Mouse (Mus musculus) kidney, postnatal 0 days (tissue): ENCODE results near the gene Igsf21. TPM values are rescaled to one million over a fixed set of nuclear protein-coding genes. Genes with fewer than 3 reads are reported as not detected.

ENCODE experiments used
- ATAC-seq: fragments of 200-750 bp; cut with Nextera tagmentation; replicated peaks from 2 replicates; pipeline ENCODE4 v1.8.0; 2017; ENCODE audit warnings: low read depth, moderate number of reproducible peaks, moderate TSS enrichment, moderate library complexity; ENCODE audit not compliant: low FRiP score
- DNase-seq: peaks from one replicate; pipeline ENCODE4 v3.0.0-alpha.2; 2016; ENCODE audit warnings: low spot score
- H3K27ac ChIP-seq: fragments of 300-500 bp; sonication (generic); 2 replicates; pipeline ENCODE4 v1.5.1; 2014; ENCODE audit warnings: mild to moderate bottlenecking
- H3K27me3 ChIP-seq: fragments of 300-500 bp; sonication (generic); 2 replicates; pipeline ENCODE4 v1.6.1; 2014; ENCODE audit warnings: low read length, mixed read lengths; ENCODE audit not compliant: insufficient read depth
- H3K36me3 ChIP-seq: fragments of 300-500 bp; sonication (generic); 2 replicates; pipeline ENCODE4 v1.6.1; 2014; ENCODE audit warnings: low read length, mixed read lengths; ENCODE audit not compliant: insufficient read depth
- H3K4me1 ChIP-seq: fragments of 300-500 bp; sonication (generic); replicated peaks from 2 replicates; pipeline ENCODE4 v1.6.1; 2014; ENCODE audit warnings: antibody characterized with exemption, low read length, mixed read lengths; ENCODE audit not compliant: insufficient read depth
- H3K4me2 ChIP-seq: fragments of 300-500 bp; sonication (generic); 2 replicates; pipeline ENCODE4 v1.6.1; 2014; ENCODE audit warnings: mild to moderate bottlenecking, low read length, moderate library complexity, mixed read lengths
- H3K4me3 ChIP-seq: fragments of 300-500 bp; sonication (generic); replicated peaks from 2 replicates; pipeline ENCODE4 v1.5.1; 2014; ENCODE audit warnings: low read depth, low read length
- H3K9ac ChIP-seq: fragments of 300-500 bp; sonication (generic); 2 replicates; pipeline ENCODE4 v1.6.1; 2014; ENCODE audit warnings: low read depth, low read length
- H3K9me3 ChIP-seq: fragments of 300-500 bp; sonication (generic); replicated peaks from 2 replicates; pipeline ENCODE4 v1.6.1; 2016; ENCODE audit warnings: low read length, inconsistent platforms, mixed read lengths
- CTCF ChIP-seq: IDR thresholded peaks from 2 replicates; pipeline ENCODE4 v1.5.1; 2016; ENCODE audit warnings: antibody characterized with exemption, low read depth, mild to moderate bottlenecking, moderate library complexity
- WGBS: fragments of 180-500 bp; shearing (Covaris S2); extraction: QIAGEN DNeasy Blood & Tissue Kit; methylation state at CpG from one replicate; pipeline ENCODE4 v1.1.7; 2014; 5-methylcytosine and 5-hydroxymethylcytosine counted together
- polyA plus RNA-seq: library from polyadenylated mRNA; unstranded; fragments of >200 nt; fragmentation: Nextera tagmentation; extraction: Ambion mirVana; gene quantifications from 2 replicates; pipeline ENCODE4 v1.2.1, GENCODE M21; 2015

Gene Igsf21
- polyA plus RNA-seq, 1 experiment from 2014 or later = 1.3 TPM

- Histone ChIP-seq H3K9me3 (no peaks in the 10 kb centered on the region), H3K36me3 (no peaks in the 10 kb centered on the region), H3K4me3 (no peak overlapping the region), H3K27me3 (no peaks in the 10 kb centered on the region), H3K9ac (no peak overlapping the region), H3K27ac (no peak overlapping the region), H3K4me2 (no peak overlapping the region), H3K4me1 (no peaks in the 10 kb centered on the region)
- TF ChIP-seq CTCF = no peak
- DNase-seq = no peak
- 64% methylated on average over 5 of the region's 5 CpGs for WGBS
- ATAC-seq = no peak
Observed at GRCm38 (mm10) chr4:140154484-140154883, 92.1 kb downstream of the Igsf21 start.

GRCm38 (mm10) chr4:140153711-140154114, 92.9 kb downstream of the Igsf21 start:
- TF ChIP-seq CTCF = no peak
- no peak for ATAC-seq

GRCm38 (mm10) chr4:140153101-140153500, 93.5 kb downstream of the Igsf21 start:
- WGBS = 31% methylated on average over 7 of the region's 7 CpGs
- TF ChIP-seq CTCF = peak; percentile 84
- Histone ChIP-seq H3K27ac (no peak overlapping the region), H3K4me3 (no peak overlapping the region), H3K4me2 (no peak overlapping the region), H3K4me1 (no peaks in the 10 kb centered on the region), H3K36me3 (no peaks in the 10 kb centered on the region), H3K27me3 (no peaks in the 10 kb centered on the region), H3K9ac (no peak overlapping the region), H3K9me3 (no peaks in the 10 kb centered on the region)
- DNase-seq (peak; percentile 71), ATAC-seq (no peak)

More at GRCm38 (mm10) chr4:140153711-140154114, 92.9 kb downstream of the Igsf21 start:
- Histone ChIP-seq H3K4me2 (no peak overlapping the region), H3K9ac (no peak overlapping the region), H3K27me3 (no peaks in the 10 kb centered on the region), H3K4me1 (no peaks in the 10 kb centered on the region), H3K36me3 (no peaks in the 10 kb centered on the region), H3K9me3 (no peaks in the 10 kb centered on the region), H3K4me3 (no peak overlapping the region), H3K27ac (no peak overlapping the region)
- 56% methylated on average over 8 of the region's 9 CpGs for WGBS
- peak; percentile 24 for DNase-seq

GRCm38 (mm10) chr4:140149706-140150105, 96.9 kb downstream of the Igsf21 start:
- 88% methylated on average over 8 of the region's 8 CpGs for WGBS
- Histone ChIP-seq H3K27me3 (no peaks in the 10 kb centered on the region), H3K9me3 (no peaks in the 10 kb centered on the region), H3K36me3 (no peaks in the 10 kb centered on the region), H3K4me2 (no peak overlapping the region), H3K27ac (no peak overlapping the region), H3K4me1 (no peaks in the 10 kb centered on the region), H3K4me3 (no peak overlapping the region), H3K9ac (no peak overlapping the region)
- DNase-seq (no peak), ATAC-seq (no peak)
- TF ChIP-seq CTCF = no peak

- no peak for ATAC-seq
Observed at GRCm38 (mm10) chr4:140147857-140148695, 98.5 kb downstream of the Igsf21 start.

GRCm38 (mm10) chr4:140147079-140147840, 99.3 kb downstream of the Igsf21 start:
- no peak for DNase-seq
- Histone ChIP-seq H3K36me3 (no peaks in the 10 kb centered on the region), H3K4me2 (no peak overlapping the region), H3K9ac (no peak overlapping the region), H3K9me3 (no peaks in the 10 kb centered on the region), H3K4me1 (no peaks in the 10 kb centered on the region), H3K4me3 (no peak overlapping the region), H3K27me3 (no peaks in the 10 kb centered on the region), H3K27ac (no peak overlapping the region)
- TF ChIP-seq CTCF = no peak
- ATAC-seq = no peak
- 68% methylated on average over 15 of the region's 15 CpGs for WGBS

More at GRCm38 (mm10) chr4:140147857-140148695, 98.5 kb downstream of the Igsf21 start:
- H3K27me3 ChIP-seq = no peaks in the 10 kb centered on the region
- no peaks in the 10 kb centered on the region for H3K36me3 ChIP-seq
- no peaks in the 10 kb centered on the region for H3K9me3 ChIP-seq
- no peak overlapping the region for H3K4me3 ChIP-seq
- DNase-seq = no peak
- H3K27ac ChIP-seq = no peak overlapping the region
- H3K4me1 ChIP-seq = no peaks in the 10 kb centered on the region
- TF ChIP-seq CTCF = no peak
- H3K9ac ChIP-seq = no peak overlapping the region
- H3K4me2 ChIP-seq = no peak overlapping the region
- 61% methylated on average over 20 of the region's 20 CpGs for WGBS
